Mouse (Mus musculus) neural tube, embryonic 13.5 days (tissue): ENCODE measurements around the gene Gltp. TPM values are rescaled to one million over a fixed set of nuclear protein-coding genes. Genes with fewer than 3 reads are reported as not detected.
A peak's percentile ranks its signal among the peaks of the same experiment; 100 is the strongest.

ENCODE experiments used
- ATAC-seq: fragments of 200-750 bp; cut with Nextera tagmentation; 2 replicates; pipeline ENCODE4 v1.8.0; 2017; ENCODE audit warnings: low read depth, mild to moderate bottlenecking, moderate TSS enrichment, moderate library complexity
- H3K27ac ChIP-seq: fragments of 300-500 bp; sonication (generic); replicated peaks from 2 replicates; pipeline ENCODE4 v1.5.1; 2015; ENCODE audit warnings: moderate library complexity, mild to moderate bottlenecking, inconsistent platforms
- H3K27me3 ChIP-seq: fragments of 300-500 bp; sonication (generic); 2 replicates; pipeline ENCODE4 v1.6.1; 2015; ENCODE audit warnings: mild to moderate bottlenecking, inconsistent platforms
- H3K36me3 ChIP-seq: fragments of 300-500 bp; sonication (generic); 2 replicates; pipeline ENCODE4 v1.6.1; 2015; ENCODE audit warnings: mild to moderate bottlenecking, inconsistent platforms
- H3K4me1 ChIP-seq: fragments of 300-500 bp; sonication (generic); replicated peaks from 2 replicates; pipeline ENCODE4 v1.6.1; 2015; ENCODE audit warnings: inconsistent platforms
- H3K4me2 ChIP-seq: fragments of 300-500 bp; sonication (generic); 2 replicates; pipeline ENCODE4 v1.6.1; 2015; ENCODE audit warnings: inconsistent platforms, mild to moderate bottlenecking, moderate library complexity
- H3K4me3 ChIP-seq: fragments of 300-500 bp; sonication (generic); 2 replicates; pipeline ENCODE4 v1.5.1; 2015; ENCODE audit warnings: mild to moderate bottlenecking, inconsistent platforms
- H3K9ac ChIP-seq: fragments of 300-500 bp; sonication (generic); 2 replicates; pipeline ENCODE4 v1.6.1; 2015; ENCODE audit warnings: moderate library complexity, mild to moderate bottlenecking, inconsistent platforms
- H3K9me3 ChIP-seq: fragments of 300-500 bp; sonication (generic); 2 replicates; pipeline ENCODE4 v1.6.1; 2016; ENCODE audit warnings: inconsistent platforms
- WGBS: fragments of 180-500 bp; shearing (Covaris S2); methylation state at CpG from one replicate; pipeline ENCODE4 v1.1.7; 2015; 5-methylcytosine and 5-hydroxymethylcytosine counted together
- polyA plus RNA-seq: library from polyadenylated mRNA; unstranded; fragments of >200 nt; fragmentation: Nextera tagmentation; extraction: Ambion mirVana; gene quantifications from 2 replicates; pipeline ENCODE4 v1.2.1, GENCODE M21; 2015

Gene Gltp
- polyA plus RNA-seq, result 41.4 and 48.5 TPM in 2 replicates

- peak within 1 kb of the TSS; percentile 90 for H3K4me2 ChIP-seq
- no peak within 1 kb of the TSS for H3K27ac ChIP-seq
- ATAC-seq, result peak; percentile 97
- peak within 1 kb of the TSS; percentile 91 for H3K9ac ChIP-seq
- H3K36me3 ChIP-seq, result no peaks in the 10 kb centered on the region
- H3K9me3 ChIP-seq, result no peaks in the 10 kb centered on the region
- peaks cover 9% of the 10 kb centered on the region; the same call in 1 of the 2 replicates for H3K27me3 ChIP-seq
- WGBS, result 5% methylated on average over 57 of the region's 75 CpGs
- peaks cover 28% of the 10 kb centered on the region for H3K4me1 ChIP-seq
- peak within 1 kb of the TSS; percentile 82 for H3K4me3 ChIP-seq
Observed at GRCm38 (mm10) chr5:114690633-114691567, at the start of gene Gltp. Gene Gltp (minus strand): TSS chr5:114690984.

- Histone ChIP-seq H3K36me3 (peaks cover 91% of the 10 kb centered on the region), H3K4me2 (no peak overlapping the region), H3K9ac (no peak overlapping the region), H3K9me3 (no peaks in the 10 kb centered on the region), H3K4me1 (no peaks in the 10 kb centered on the region), H3K27ac (no peak overlapping the region), H3K4me3 (no peak overlapping the region), H3K27me3 (no peaks in the 10 kb centered on the region)
- ATAC-seq, result no peak
- WGBS, result 90% methylated on average over 12 of the region's 12 CpGs
Observed at GRCm38 (mm10) chr5:114738707-114739241, 48.0 kb upstream of the Gltp start.

- H3K4me1 ChIP-seq, result no peaks in the 10 kb centered on the region
- no peaks in the 10 kb centered on the region for H3K9me3 ChIP-seq
- ATAC-seq, result no peak
- 86% methylated on average over 21 of the region's 21 CpGs for WGBS
- H3K9ac ChIP-seq, result no peak overlapping the region
- peaks cover 91% of the 10 kb centered on the region for H3K36me3 ChIP-seq
- H3K27me3 ChIP-seq, result no peaks in the 10 kb centered on the region
- H3K4me2 ChIP-seq, result no peak overlapping the region
- H3K27ac ChIP-seq, result no peak overlapping the region
- no peak overlapping the region for H3K4me3 ChIP-seq
Observed at GRCm38 (mm10) chr5:114737090-114737887, 46.5 kb upstream of the Gltp start.

- Histone ChIP-seq H3K36me3 (peaks cover 93% of the 10 kb centered on the region), H3K27ac (no peak overlapping the region), H3K9me3 (no peaks in the 10 kb centered on the region), H3K27me3 (no peaks in the 10 kb centered on the region), H3K4me2 (no peak overlapping the region), H3K4me1 (no peaks in the 10 kb centered on the region), H3K9ac (no peak overlapping the region), H3K4me3 (no peak overlapping the region)
- WGBS, result 86% methylated on average over 15 of the region's 15 CpGs
- no peak for ATAC-seq
Observed at GRCm38 (mm10) chr5:114733606-114734005, 42.8 kb upstream of the Gltp start.

GRCm38 (mm10) chr5:114731969-114732368, 41.2 kb upstream of the Gltp start:
- Histone ChIP-seq H3K9ac (no peak overlapping the region), H3K27me3 (no peaks in the 10 kb centered on the region), H3K36me3 (peaks cover 92% of the 10 kb centered on the region), H3K9me3 (no peaks in the 10 kb centered on the region), H3K4me2 (no peak overlapping the region), H3K27ac (no peak overlapping the region), H3K4me3 (no peak overlapping the region), H3K4me1 (no peaks in the 10 kb centered on the region)
- ATAC-seq, result no peak
- 89% methylated on average over 15 of the region's 15 CpGs for WGBS

- H3K9ac ChIP-seq, result no peak overlapping the region
- peaks cover 87% of the 10 kb centered on the region for H3K36me3 ChIP-seq
- no peak overlapping the region for H3K27ac ChIP-seq
- ATAC-seq, result no peak
- H3K4me2 ChIP-seq, result no peak overlapping the region
- H3K27me3 ChIP-seq, result no peaks in the 10 kb centered on the region
- no peaks in the 10 kb centered on the region for H3K4me1 ChIP-seq
- H3K9me3 ChIP-seq, result no peaks in the 10 kb centered on the region
- 74% methylated on average over 6 of the region's 6 CpGs for WGBS
- H3K4me3 ChIP-seq, result no peak overlapping the region
Observed at GRCm38 (mm10) chr5:114731498-114731897, 40.7 kb upstream of the Gltp start.

GRCm38 (mm10) chr5:114730129-114730528, 39.3 kb upstream of the Gltp start:
- Histone ChIP-seq H3K4me2 (no peak overlapping the region), H3K27ac (no peak overlapping the region), H3K4me3 (no peak overlapping the region), H3K9ac (no peak overlapping the region), H3K4me1 (no peaks in the 10 kb centered on the region), H3K36me3 (peaks cover 88% of the 10 kb centered on the region), H3K27me3 (no peaks in the 10 kb centered on the region), H3K9me3 (no peaks in the 10 kb centered on the region)
- 81% methylated on average over 10 of the region's 10 CpGs for whole genome bisulfite sequencing
- no peak for ATAC-seq

- 91% methylated on average over 10 of the region's 10 CpGs for WGBS
- Histone ChIP-seq H3K36me3 (peaks cover 87% of the 10 kb centered on the region), H3K4me1 (no peaks in the 10 kb centered on the region), H3K27me3 (no peaks in the 10 kb centered on the region), H3K4me3 (no peak overlapping the region), H3K27ac (no peak overlapping the region), H3K4me2 (no peak overlapping the region), H3K9me3 (no peaks in the 10 kb centered on the region), H3K9ac (no peak overlapping the region)
- ATAC-seq, result no peak
Observed at GRCm38 (mm10) chr5:114728160-114728559, 37.4 kb upstream of the Gltp start.

- Histone ChIP-seq H3K4me1 (0 out of 2 replicates have a peak, but pooled peaks cover 6% of the 10 kb centered on the region), H3K9me3 (no peaks in the 10 kb centered on the region), H3K27ac (no peak overlapping the region), H3K36me3 (peaks cover 87% of the 10 kb centered on the region), H3K27me3 (no peaks in the 10 kb centered on the region), H3K9ac (no peak overlapping the region), H3K4me3 (no peak overlapping the region), H3K4me2 (no peak overlapping the region)
- no peak for ATAC-seq
- WGBS, result 93% methylated on average over 13 of the region's 13 CpGs
Observed at GRCm38 (mm10) chr5:114722846-114723245, 32.1 kb upstream of the Gltp start.

- Histone ChIP-seq H3K4me3 (no peak overlapping the region), H3K4me1 (0 out of 2 replicates have a peak, but pooled peaks cover 6% of the 10 kb centered on the region), H3K4me2 (no peak overlapping the region), H3K27ac (no peak overlapping the region), H3K9me3 (no peaks in the 10 kb centered on the region), H3K27me3 (no peaks in the 10 kb centered on the region), H3K36me3 (peaks cover 88% of the 10 kb centered on the region), H3K9ac (no peak overlapping the region)
- no peak for ATAC-seq
- WGBS, result 88% methylated on average over 10 of the region's 10 CpGs
Observed at GRCm38 (mm10) chr5:114721969-114722368, 31.2 kb upstream of the Gltp start.

GRCm38 (mm10) chr5:114720784-114721183, 30.0 kb upstream of the Gltp start:
- Histone ChIP-seq H3K27me3 (no peaks in the 10 kb centered on the region), H3K4me1 (0 out of 2 replicates have a peak, but pooled peaks cover 6% of the 10 kb centered on the region), H3K36me3 (peaks cover 94% of the 10 kb centered on the region), H3K9me3 (no peaks in the 10 kb centered on the region), H3K9ac (no peak overlapping the region), H3K27ac (no peak overlapping the region), H3K4me3 (no peak overlapping the region), H3K4me2 (no peak overlapping the region)
- ATAC-seq, result no peak
- WGBS, result 71% methylated on average over 11 of the region's 11 CpGs

GRCm38 (mm10) chr5:114719928-114720270, 29.1 kb upstream of the Gltp start:
- WGBS, result 96% methylated on average over 6 of the region's 6 CpGs
- H3K27me3 ChIP-seq, result no peaks in the 10 kb centered on the region
- ATAC-seq, result no peak

More at GRCm38 (mm10) chr5:114719928-114720270, 29.1 kb upstream of the Gltp start:
- Histone ChIP-seq H3K4me3 (no peak overlapping the region), H3K9me3 (no peaks in the 10 kb centered on the region), H3K4me1 (0 out of 2 replicates have a peak, but pooled peaks cover 6% of the 10 kb centered on the region), H3K9ac (no peak overlapping the region), H3K27ac (no peak overlapping the region), H3K4me2 (no peak overlapping the region), H3K36me3 (peaks cover 95% of the 10 kb centered on the region)
